Mouse (Mus musculus) urinary bladder, postnatal 4 days (tissue): ENCODE results near the gene a.
A peak's percentile ranks its signal among the peaks of the same experiment; 100 is the strongest.

Source experiments
- DNase-seq, 2 experiments: peaks; one replicate each; pipeline ENCODE4 v3.0.0; 2021 to 2022; ENCODE audit warnings: low spot score in 2 of 2

The a gene

GRCm38 (mm10) chr2:154782856-154783650 lies 8.1 kb upstream of the a start:
- DNase-seq, result no peak

- DNase-seq, result no peak
Measured at GRCm38 (mm10) chr2:154785284-154785683, 5.9 kb upstream of the a start.

- no peak for DNase-seq
Measured at GRCm38 (mm10) chr2:154786187-154786586, 5.0 kb upstream of the a start.

- no peak for DNase-seq
Measured at GRCm38 (mm10) chr2:154786776-154787175, 4.4 kb upstream of the a start.

- no peak for DNase-seq
Measured at GRCm38 (mm10) chr2:154789381-154789780, 1.8 kb upstream of the a start.

GRCm38 (mm10) chr2:154789977-154790655 lies 1.1 kb upstream of the a start:
- DNase-seq, result no peak

GRCm38 (mm10) chr2:154791661-154792642 lies 750 bp downstream of the a start:
- DNase-seq, result peak; percentile 78 to 83

- no peak for DNase-seq
Measured at GRCm38 (mm10) chr2:154803372-154803771, 12.2 kb downstream of the a start.

GRCm38 (mm10) chr2:154803845-154804244 lies 12.6 kb downstream of the a start:
- no peak for DNase-seq

- no peak for DNase-seq
Measured at GRCm38 (mm10) chr2:154807689-154808088, 16.5 kb downstream of the a start.

GRCm38 (mm10) chr2:154809107-154809762 lies 18.0 kb downstream of the a start:
- DNase-seq, result no peak

- DNase-seq, result no peak
Measured at GRCm38 (mm10) chr2:154810821-154811220, 19.6 kb downstream of the a start.

GRCm38 (mm10) chr2:154813426-154813825 lies 22.2 kb downstream of the a start:
- DNase-seq, result no peak

GRCm38 (mm10) chr2:154817089-154817488 lies 25.9 kb downstream of the a start:
- DNase-seq, result no peak

- no peak for DNase-seq
Measured at GRCm38 (mm10) chr2:154817788-154818187, 26.6 kb downstream of the a start.

GRCm38 (mm10) chr2:154818599-154818998 lies 27.4 kb downstream of the a start:
- DNase-seq, result no peak

- no peak for DNase-seq
Measured at GRCm38 (mm10) chr2:154820346-154820745, 29.1 kb downstream of the a start.

GRCm38 (mm10) chr2:154826054-154826538 lies 34.9 kb downstream of the a start:
- no peak for DNase-seq

- DNase-seq, result no peak
Measured at GRCm38 (mm10) chr2:154827521-154827920, 36.3 kb downstream of the a start.

- no peak for DNase-seq
Measured at GRCm38 (mm10) chr2:154832471-154832870, 41.3 kb downstream of the a start.

- no peak for DNase-seq
Measured at GRCm38 (mm10) chr2:154834149-154834865, 43.1 kb downstream of the a start.
